Mouse (Mus musculus) embryo, embryonic 9.5 days (tissue): Measurements from ENCODE around the gene Pla2g4c.
"Not testable (repeated sequence)": the region's sequence is repeated elsewhere in the genome, so short reads cannot be mapped to it uniquely, and the experiment has no call there.

ENCODE experiments used
- DNase-seq: peaks from one replicate; pipeline ENCODE4 v3.0.0-alpha.2; 2017; ENCODE audit errors: extremely low spot score

Gene Pla2g4c

GRCm38 (mm10) chr7:13324316-13324715, at the start of gene Pla2g4c:
TSS of gene Pla2g4c (plus strand) at chr7:13324655.
- DNase-seq, result no peak

DNA sequence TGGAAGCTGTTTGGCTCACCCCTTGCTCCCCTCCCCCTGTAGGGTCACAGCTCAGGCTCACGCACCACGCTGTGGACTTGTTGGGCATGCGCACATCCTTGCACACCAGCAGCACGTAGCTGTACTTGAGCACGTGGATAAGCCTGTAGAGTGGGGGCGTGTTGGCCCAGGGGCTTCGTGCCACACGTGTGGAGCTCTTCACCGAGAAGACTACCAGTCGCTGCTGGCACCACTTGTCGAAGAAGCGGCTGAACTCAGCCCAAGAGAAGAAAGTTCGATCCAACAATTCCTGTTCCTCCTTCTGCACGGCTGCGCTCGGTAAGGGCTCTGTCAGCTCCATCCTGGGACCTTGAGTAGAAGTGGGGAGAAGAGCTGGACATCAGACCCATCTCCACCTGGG, 47.4 kb upstream of the Pla2g4c start, which contains the start of gene Lig1:
Lig1 (plus strand) TSS at position 203 of the 400 bp plus-strand sequence.
- DNase-seq, result no peak

- no peak for DNase-seq
Observed at GRCm38 (mm10) chr7:13277833-13278232, 46.6 kb upstream of the Pla2g4c start.

- peak; percentile 95 for DNase-seq
Observed at GRCm38 (mm10) chr7:13278308-13278891, 46.1 kb upstream of the Pla2g4c start, which contains the start of gene Zswim9. TSS of gene Zswim9 (minus strand) at chr7:13278721.

DNA sequence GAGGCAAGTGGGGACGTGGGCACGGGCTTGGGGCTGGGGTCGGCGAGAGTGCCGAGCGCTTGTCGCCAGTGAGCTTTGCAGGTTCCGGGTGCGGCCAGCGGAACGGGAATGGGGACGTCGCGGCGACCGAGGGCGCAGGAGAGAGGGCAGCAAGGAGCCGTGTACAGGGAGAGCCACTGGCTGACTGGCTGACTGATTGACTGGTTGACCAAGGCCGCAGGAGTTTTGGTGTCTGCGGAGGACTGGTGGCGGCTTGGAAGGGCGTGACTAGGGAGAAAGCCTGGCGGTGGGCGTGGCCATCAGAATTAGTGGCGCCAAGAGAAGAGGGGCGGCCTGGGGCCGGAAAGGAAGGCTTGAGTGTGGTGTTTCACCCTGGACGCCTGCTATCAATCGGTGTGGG, 45.5 kb upstream of the Pla2g4c start:
- not testable (repeated sequence) for DNase-seq

GRCm38 (mm10) chr7:13288621-13289020, 35.8 kb upstream of the Pla2g4c start:
- DNase-seq, result peak; percentile 25

DNA sequence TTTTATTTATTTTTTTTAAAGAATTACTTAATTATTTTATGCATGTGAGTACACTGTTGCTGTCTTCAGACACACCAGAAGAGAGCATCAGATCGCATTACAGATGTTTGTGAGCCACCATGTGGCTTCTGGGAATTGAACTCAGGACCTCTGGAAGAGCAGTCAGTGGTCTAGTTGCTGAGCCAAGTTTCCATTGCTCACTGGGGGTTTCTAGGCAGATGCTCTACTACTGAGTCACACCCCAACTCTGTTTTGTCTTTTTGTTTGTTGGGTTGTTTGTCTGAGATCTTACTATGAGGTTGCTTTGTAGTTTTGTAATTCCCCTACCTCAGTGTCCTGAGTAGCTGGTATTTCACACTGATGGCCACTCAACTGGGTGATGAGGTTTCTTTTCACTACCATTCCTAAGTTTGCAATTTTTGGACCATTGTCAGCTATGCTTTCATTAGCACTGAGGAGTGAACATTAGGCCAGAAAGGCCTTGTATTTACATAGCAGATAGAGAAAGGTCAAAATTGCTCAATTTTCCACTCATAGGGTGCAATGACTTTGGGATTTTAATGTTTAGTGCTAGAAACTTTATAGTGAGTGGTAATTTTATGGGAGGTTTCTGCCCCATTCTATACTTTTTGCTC, 34.3 kb upstream of the Pla2g4c start:
- DNase-seq, result no peak

DNA sequence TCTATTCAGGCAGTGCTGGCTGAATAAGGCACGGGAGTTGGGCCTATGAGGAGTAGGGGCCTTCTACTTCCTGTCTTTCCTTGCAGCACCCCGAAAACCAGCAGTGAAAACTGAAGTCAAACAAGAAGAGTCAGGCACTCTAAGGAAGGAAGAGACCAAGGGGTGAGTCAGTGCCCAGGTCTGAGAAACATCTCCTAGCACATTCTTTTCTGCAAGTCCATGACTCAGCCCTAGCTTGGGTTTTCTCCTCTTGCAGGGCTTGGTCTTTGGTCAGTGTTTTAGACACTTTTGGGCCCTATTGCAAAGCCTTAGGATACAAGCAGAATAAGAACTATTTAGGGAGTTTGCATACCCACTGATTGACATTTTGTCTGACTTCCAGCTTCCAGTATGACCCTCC, 33.1 kb upstream of the Pla2g4c start:
- no peak for DNase-seq

DNA sequence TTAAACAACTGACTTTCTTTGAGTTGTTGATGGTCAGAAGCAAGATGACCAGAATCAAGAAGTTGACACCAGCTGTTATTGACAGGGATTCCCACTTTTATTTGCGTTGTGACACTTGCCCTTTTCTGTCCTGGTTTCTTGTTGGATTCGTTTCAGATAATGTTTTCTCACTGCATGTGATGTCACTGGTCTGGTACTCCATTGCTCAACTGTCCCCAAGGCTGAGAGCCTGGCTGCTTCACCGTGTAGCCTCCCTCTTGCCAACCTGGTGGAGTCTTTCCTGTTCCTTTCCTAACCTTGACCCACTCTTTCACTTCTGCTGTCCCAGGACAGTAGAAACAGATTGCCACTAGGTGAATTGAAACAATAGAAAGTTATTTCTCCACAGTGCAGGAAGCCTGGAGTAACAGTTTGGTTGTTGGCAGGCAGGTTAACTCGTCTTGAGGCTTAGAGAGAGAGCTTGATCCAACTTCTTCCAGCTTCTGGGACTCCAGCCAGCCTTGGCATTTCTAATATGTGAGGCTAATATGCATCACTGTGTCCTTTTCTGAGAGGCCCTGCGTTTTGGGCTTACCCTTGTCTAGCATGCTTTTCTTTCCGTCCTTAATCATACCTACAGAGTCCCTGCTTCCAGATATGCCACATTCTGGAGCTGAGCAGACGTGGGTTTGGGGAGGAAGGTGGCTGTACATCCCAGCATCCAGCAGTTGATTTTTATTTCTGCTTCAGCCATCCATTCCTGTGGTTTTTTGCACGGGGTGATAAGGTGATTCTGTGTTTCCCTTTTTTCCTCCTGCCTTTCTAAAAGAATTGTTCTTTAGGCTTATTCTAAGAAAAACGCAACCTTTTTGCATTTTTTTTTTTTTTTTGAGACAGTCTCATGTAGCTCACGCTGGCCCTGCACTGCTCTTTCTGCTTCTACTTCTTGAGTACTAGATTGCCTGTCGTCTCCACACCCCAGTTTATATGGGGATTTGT, 30.3 kb upstream of the Pla2g4c start:
- no peak for DNase-seq

DNA sequence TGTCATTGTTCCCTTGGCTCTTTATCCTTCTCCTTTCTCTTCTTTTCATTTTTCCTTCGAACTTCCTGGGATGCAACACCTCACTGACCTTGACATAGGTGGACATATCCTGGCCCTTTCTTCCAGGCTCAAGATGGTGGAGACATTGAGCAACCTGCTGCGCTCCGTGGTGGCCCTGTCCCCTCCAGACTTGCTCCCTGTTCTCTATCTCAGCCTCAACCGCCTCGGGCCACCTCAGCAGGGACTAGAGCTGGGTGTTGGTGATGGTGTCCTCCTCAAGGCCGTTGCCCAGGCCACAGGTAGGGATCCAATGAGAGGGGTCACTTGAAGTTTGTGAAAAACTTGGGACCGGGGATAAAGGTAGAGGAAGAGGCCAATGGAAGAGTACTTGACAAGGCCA, 29.2 kb upstream of the Pla2g4c start:
- DNase-seq, result no peak

- no peak for DNase-seq
Observed at GRCm38 (mm10) chr7:13297636-13298035, 26.8 kb upstream of the Pla2g4c start.

DNA sequence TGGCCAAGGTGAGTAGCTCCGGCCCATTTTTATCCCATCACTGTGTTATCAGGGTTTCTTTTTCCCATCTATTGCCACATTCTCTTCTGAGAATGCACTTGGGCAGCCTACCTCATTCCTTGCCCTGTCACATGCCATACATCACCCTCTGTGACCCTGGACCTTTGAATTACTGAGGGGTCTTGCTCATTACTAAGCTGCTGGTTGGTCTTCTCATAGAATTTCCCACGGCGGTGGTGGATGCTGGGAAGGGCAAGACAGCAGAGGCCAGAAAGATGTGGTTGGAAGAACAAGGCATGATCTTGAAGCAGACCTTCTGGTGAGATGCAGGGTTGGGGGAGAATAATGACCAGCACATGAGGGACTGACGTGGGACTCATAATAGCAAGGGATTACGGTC, 25.6 kb upstream of the Pla2g4c start:
- DNase-seq, result no peak

DNA sequence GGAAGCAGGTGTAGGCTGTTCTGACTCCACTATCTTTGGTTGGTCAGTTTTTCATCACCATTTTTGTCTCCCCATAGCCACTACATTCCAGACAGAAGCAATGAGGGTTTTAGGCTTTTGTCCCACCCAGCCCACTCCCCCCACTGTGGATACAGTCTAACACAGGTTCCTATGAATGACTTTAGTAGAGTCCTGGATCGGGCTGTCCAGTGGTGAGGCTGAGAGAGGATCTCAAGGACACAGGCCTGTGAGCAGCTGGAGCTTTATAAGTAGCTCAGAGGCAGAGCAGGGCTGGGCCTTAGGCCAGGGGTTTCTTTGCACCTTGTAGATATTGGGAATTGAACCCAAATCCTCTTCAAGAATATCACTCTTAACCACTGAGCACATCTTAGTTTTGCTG, 22.8 kb upstream of the Pla2g4c start:
- DNase-seq, result no peak

DNA sequence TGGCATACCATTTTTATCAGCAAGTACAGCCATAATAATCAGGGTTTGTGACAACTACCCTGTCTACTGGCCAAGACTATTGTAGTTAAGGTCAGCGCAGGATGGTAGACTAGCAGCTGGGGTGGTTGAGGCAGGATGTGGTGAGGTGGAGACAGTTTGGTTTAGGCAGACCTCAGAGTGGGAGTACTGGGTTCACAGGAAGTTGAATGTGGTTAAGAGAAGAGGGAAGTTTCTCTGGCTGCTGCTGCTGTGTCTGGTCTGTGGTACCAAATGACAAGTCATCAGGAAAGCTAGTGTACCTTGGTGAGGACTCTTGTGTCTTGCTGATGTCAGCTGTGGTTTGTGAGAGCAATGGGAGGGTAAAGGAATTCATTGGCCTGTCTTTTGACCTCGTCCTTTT, 21.7 kb upstream of the Pla2g4c start:
- DNase-seq, result no peak

GRCm38 (mm10) chr7:13303372-13303771, 21.1 kb upstream of the Pla2g4c start:
- no peak for DNase-seq

DNA sequence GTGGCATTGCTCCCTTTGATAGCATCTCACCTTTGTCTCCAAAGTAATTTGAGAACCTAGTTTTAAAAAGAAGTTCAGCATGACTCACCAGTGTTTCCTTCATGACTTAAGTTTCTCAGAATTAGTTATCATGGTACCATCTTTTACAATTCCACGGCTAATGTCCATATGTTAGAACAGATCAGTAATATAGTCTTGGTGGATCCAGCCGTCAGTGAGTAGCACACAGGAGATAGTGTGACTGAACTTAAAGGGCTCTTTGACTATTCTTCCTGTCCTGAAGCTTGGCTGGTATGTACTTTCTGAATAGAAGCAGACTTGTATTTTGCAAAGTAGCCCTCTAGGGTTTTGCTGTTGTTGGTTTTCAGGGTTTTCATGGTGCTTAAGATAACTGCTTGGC, 15.0 kb upstream of the Pla2g4c start:
- DNase-seq, result no peak

- no peak for DNase-seq
Observed at GRCm38 (mm10) chr7:13310493-13311199, 13.8 kb upstream of the Pla2g4c start.

DNA sequence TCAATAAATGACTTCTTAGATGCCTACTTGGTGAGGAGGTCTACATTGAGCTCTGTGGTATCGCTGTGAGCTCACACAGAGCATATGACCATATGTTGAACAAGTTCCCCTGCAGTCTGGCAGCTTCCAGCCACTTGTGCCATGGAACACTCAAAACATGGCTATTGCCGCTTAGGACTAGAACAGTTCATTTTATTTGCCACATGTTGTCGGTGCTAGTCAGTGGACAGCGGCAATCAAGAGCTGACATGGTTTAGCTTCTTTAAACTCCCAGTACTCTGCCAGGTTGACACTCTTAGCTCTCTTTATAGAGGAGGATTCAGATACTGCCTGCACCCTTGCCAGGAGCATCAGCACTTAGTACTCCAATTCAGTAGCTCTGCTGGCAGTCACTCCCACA, 13.1 kb upstream of the Pla2g4c start:
- DNase-seq, result no peak

DNA sequence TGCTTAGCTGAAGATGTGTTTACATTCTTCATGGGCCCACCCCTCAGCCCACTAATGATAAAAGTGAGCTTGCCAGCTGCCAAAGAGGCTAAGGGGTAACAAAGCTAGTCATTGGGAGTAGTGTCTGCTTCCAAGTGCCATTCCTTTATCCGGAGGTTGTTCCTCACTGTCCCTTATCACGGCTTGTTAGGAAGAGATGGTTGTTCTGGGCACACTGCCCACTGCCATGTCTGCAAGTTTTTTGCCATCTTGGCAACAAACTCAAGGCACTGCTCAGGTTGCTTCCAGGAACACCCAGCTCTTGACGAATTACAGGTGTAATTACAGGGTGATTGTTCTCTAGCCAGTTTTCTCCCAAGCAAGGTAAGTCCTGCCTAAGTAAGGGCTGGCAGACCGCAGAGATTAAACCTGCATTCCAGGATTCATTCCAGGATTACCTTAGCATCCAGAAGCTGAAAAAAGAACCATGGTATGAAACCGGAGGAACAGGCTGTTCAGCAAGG, 10.3 kb upstream of the Pla2g4c start:
- no peak for DNase-seq

- no peak for DNase-seq
Observed at GRCm38 (mm10) chr7:13321424-13321823, 3.0 kb upstream of the Pla2g4c start.

DNA sequence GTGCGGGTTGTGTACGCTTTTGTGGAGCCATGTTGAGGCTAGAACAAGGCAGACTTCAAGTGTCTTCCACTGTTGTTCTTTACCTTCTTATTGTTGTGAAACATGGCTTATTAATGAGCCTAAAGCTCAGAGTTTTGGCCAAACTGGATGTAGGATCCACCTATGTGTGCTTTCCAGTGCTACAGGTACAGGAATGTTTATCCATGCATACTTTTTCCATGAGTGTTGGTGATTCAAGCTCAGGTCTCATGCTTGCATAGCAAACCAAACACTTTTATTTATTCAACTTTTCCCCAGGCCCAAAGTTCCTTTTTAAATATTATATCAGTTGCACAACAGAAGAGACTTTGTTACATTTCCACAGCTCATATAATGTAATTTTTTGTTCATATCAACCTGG, 6.1 kb downstream of the Pla2g4c start:
- no peak for DNase-seq

GRCm38 (mm10) chr7:13355943-13356342, 31.5 kb downstream of the Pla2g4c start:
- no peak for DNase-seq
